Mouse (Mus musculus) layer of hippocampus, adult 9-11 months (tissue): ENCODE measurements around the gene Brd2.
"Not testable (repeated sequence)": the region's sequence is repeated elsewhere in the genome, so short reads cannot be mapped to it uniquely, and the experiment has no call there.

ENCODE experiments used
- DNase-seq: peaks from one replicate; pipeline ENCODE4 v3.0.0; 2022

Brd2 gene

DNA sequence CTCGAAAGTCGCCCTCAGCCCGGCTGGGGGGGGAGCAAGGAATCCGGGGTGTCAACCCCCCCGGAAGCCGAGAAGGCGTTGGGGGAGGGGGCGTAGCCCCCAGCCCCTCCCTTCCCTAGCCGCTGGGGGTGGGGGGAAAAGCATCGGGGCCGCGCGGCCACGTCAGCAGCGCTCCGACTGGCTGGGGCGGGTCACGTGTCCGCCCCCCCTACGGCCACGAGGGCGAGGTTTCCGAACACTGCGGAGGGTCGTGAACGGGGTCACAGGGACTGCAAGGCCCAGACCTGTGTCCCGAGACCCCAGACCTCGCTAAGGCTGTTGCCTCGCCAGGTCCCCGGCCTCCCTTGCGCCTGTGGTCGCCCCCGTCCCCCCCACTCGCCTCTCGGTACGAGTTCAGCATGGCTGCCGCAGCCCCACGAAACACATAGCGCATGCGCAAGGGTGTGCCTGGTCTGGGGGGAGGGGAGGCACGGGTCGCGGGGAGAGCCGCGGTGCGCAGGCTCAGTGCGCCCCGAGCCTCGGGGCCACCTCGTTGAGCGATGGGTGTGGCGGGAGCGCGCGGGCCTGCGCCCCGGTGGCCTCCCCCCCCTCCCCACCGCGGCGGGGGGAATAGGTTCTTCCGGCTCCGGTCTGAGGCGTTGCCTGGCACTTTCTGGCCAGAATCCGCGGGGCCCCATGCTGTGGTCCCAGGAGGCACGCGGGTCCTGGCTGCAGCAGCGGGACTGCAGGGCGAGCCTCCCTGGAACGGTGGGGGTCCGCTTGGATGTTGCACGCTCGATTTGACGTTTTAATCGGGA lies at the start of gene Brd2:
Brd2 (minus strand) TSS at position 447 of the 797 bp plus-strand sequence.
- peak; percentile 96 for DNase-seq

GRCm38 (mm10) chr17:34170877-34171498 lies 48.6 kb upstream of the Brd2 start:
- peak; percentile 71 for DNase-seq

- DNase-seq: no peak
Measured at GRCm38 (mm10) chr17:34170487-34170876, 48.0 kb upstream of the Brd2 start.

- DNase-seq: no peak
Measured at GRCm38 (mm10) chr17:34169279-34169678, 46.8 kb upstream of the Brd2 start.

DNA sequence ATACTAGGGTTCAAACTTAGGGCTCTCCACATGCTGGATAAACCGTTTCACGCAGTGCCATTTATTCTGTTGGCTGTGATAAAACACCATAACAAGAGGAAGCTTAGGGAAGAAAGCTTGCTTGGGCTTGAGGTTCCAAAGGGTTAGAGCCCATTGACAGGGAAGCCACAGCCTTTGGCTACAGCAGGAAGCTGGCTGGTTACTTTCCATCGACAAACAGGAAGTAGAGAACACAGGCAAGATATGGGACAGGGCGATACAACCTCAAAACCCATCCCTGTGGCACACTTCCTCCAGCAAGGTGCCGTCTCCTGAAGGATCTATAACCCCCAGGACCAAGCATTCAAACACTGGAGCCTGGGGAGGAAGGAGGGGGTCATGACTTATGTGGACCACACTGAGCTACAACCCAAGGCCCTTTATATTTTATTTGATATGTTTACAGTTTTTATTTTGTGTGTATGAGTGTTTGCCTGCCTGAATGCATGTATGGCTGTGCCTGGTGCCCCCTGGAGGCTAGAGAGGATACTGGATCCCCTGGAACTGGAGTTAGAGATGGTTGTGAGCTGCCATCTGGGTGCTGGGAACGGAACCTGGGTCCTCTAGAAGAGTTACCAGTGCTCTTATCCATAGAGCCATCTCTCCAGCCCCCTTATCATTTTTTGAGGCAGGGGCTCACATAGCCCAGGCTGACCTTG lies 42.7 kb upstream of the Brd2 start:
- DNase-seq: no peak

- no peak for DNase-seq
Measured at GRCm38 (mm10) chr17:34164202-34164895, 41.9 kb upstream of the Brd2 start.

- DNase-seq: no peak
Measured at GRCm38 (mm10) chr17:34155534-34155933, 33.1 kb upstream of the Brd2 start.

DNA sequence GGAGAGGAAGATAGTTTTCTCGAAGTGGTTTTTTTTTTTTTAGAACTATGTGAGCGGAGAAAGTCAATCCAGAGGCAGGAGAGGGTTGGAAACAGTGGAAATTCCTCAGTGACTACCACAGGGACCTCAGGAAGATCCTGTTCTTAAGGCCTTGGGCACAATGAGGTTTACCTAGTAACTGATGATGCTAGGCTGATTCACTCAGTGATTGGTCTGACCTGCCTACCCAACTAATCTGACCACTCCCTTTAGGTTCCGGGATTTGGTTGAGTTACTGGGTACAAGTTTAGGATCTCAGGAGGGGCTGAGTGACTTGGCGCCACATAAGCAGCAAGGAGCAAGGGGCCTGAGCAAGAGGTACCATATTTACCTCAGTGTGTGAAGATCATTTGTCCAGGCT lies 30.5 kb upstream of the Brd2 start, which contains the start of gene H2-DMb1:
H2-DMb1 (plus strand) TSS at position 150 of the 400 bp plus-strand sequence.
- peak; percentile 75 for DNase-seq

DNA sequence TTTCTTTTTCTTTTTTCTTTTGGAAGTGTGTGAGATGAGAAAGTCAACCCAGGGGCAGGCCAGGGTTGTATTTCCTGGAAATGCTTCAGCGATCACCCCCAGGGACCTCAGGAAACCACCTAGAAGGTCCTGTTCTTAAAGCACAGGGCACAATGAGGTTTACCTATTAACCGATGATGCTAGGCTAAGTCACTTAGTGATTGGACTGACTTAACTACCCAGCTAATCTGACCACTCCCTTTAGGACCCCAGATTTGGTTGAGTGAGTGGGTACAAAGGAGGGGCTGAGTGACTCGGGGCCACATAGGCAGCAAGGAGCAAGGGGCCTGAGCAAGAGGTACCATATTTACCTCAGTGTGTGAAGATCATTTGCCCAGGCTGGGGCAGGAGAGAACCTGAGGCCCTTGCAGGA lies 22.5 kb upstream of the Brd2 start:
- no peak for DNase-seq

DNA sequence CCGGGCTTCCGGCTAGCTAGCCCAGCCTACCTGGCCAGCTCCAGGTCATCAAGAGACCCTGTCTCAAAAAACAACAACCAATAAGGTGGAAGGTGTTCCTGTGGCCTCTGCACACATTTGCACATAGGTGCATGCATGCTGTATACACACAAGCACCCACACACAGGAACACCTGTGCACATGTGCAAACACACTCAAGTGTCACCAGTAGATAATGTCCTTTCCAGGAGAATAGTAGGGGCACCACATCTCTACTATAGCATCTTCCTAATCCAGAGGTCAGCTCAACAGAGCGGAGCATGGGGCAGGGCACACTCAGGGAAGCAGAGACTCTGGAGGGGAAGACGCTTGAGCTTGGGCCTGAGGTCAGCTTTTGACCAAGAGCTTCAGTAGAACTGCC lies 21.8 kb upstream of the Brd2 start:
- DNase-seq: not testable (repeated sequence)

DNA sequence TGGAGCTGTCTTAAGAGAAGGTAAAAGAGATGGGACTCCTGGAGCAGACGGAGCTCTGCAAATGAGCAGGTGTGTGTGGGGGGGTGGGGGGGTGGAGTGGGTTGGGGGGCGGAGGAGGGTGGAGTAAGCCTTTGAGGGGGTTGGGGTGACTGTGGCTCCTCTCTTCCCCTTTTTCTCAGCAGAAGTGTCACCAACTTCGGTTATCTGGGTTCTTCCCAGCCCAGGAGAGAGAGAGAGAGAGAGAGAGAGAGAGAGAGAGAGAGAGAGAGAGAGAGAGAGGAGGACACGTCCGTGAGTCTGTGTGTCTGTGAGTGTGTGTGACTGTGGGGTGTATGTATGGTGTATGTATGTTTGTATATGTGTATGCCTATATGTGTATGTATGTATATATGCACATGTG lies 21.0 kb upstream of the Brd2 start:
- no peak for DNase-seq

- peak; percentile 83 for DNase-seq
Measured at GRCm38 (mm10) chr17:34143033-34143432, 20.6 kb upstream of the Brd2 start, which contains the start of gene H2-DMb2. Gene H2-DMb2 (plus strand): TSS chr17:34143307.

DNA sequence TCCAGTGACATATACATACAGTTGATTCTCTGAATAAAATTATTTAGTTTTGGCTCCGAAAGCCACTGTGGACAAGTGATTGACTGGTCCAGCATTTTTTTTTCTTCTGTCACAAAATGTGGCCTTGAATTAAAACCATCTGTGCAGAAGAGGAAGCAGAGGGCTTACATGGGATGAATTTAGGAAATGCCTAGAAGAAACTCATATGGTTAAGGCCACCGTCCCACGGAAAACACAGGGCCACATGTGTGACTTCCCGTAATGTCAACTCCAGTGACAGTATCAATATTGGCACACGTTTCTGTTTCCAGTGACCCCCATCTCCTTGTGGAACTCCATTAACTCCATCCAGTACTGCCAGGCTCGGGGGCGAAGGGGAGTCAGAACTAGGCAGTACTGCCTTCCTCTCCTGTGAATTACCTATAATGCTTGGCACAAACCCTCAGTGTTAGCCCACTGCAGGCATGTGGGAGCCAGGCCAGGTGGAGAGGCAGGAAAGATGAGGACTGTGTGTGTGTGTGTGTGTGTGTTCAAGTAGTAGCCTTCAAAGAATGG lies 20.1 kb upstream of the Brd2 start:
- DNase-seq: no peak

DNA sequence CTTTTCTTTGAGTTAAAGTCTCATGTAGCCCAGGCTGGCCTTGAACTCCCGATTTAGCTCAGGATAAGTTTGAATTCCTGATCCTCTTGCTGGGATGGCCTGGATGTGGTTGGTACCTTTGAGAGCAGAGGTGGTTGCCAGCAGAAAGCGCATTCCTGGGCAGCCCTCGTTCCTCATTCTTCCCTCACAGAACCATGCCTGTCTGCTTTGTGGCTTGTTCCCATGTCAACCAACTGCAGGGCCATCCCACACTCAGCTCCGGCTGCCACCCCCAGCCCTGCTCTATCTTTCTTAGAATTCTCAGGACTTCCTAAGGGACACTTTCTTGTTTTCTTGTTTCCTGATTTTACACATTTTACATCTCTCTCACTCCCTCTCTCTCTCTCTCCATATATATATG lies 19.0 kb upstream of the Brd2 start:
- DNase-seq: peak; percentile 66

DNA sequence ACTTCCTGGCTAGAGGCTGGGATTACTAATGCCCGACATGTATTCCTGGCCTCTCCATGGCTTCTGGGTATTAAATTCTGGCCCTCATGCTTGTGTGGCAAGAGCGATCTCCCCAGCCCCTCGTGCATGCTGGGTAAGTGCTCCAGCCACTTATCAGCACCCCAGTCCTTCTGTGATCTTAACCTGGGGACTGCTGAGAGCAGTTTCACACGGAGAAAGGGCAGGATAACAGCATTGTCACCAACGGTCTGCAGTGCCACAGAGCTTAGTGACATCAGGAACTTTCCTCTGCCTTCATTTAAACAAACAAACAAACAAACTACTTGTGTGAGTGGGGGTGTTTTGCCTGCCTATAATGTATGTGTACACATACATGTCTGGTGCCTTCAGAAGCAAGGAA lies 17.8 kb upstream of the Brd2 start:
- no peak for DNase-seq

- no peak for DNase-seq
Measured at GRCm38 (mm10) chr17:34139416-34139815, 17.0 kb upstream of the Brd2 start.

GRCm38 (mm10) chr17:34138655-34139054 lies 16.2 kb upstream of the Brd2 start:
- no peak for DNase-seq

GRCm38 (mm10) chr17:34137601-34138000 lies 15.2 kb upstream of the Brd2 start:
- DNase-seq: no peak

- DNase-seq: peak; percentile 99
Measured at GRCm38 (mm10) chr17:34135297-34136224, 13.1 kb upstream of the Brd2 start.

GRCm38 (mm10) chr17:34134451-34134850 lies 12.0 kb upstream of the Brd2 start:
- DNase-seq: no peak

DNA sequence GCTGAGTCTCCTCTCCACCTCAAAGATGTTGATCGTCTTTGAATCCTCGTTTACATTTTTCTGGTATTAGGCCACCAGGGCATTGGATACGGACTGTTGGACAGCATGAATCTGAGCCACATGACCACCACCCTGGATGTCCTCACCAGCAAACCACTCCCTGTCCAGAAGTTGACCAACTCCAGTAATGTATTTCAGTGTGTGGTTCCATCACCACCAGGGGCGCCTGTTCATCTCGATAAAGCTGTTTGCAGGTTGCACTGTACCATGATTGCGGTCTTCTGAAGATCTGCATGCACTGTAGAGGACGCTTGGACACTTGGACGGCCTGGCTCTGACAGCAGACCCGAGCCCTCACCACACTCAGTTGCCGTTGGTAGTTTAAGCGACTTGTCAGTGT lies 10.9 kb upstream of the Brd2 start:
- peak; percentile 14 for DNase-seq

DNA sequence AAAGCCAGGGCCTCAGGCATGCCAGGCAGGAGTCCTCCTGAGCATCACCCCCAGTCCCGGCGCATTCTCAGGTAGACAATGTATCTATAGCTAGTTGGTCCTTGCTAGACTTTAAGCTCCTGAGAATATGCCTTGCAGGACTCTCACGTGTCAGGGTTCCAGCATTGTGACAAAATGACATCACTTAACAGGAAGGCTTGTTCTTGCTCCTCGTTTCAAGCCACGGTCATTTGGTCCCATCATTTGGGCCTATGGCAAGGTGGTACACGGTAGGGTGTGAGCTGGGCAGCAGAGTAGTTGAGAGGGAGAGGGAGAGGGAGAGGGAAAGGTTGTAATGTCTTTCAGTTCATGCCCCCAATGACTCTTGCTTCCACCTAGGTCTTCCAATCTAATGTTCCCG lies 9.5 kb upstream of the Brd2 start:
- DNase-seq: peak; percentile 2
